Mouse (Mus musculus) hindbrain, embryonic 15.5 days (tissue): ENCODE measurements around the gene Acsl4. TPM values are rescaled to one million over a fixed set of nuclear protein-coding genes. Genes with fewer than 3 reads are reported as not detected.
A peak's percentile ranks its signal among the peaks of the same experiment; 100 is the strongest.

Experiments
- ATAC-seq: fragments of 200-750 bp; cut with Nextera tagmentation; 2 replicates; pipeline ENCODE4 v1.8.0; 2017; ENCODE audit warnings: low read depth, moderate number of reproducible peaks, moderate TSS enrichment; ENCODE audit not compliant: low FRiP score
- H3K27ac ChIP-seq: fragments of 300-500 bp; sonication (generic); replicated peaks from 2 replicates; pipeline ENCODE4 v1.5.1; 2015; ENCODE audit warnings: mild to moderate bottlenecking, inconsistent platforms
- H3K27me3 ChIP-seq: fragments of 300-500 bp; sonication (generic); 2 replicates; pipeline ENCODE4 v1.6.1; 2015; ENCODE audit warnings: control low read depth, inconsistent platforms
- H3K36me3 ChIP-seq: fragments of 300-500 bp; sonication (generic); 2 replicates; pipeline ENCODE4 v1.6.1; 2015; ENCODE audit warnings: control low read depth, inconsistent platforms
- H3K4me1 ChIP-seq: fragments of 300-500 bp; sonication (generic); replicated peaks from 2 replicates; pipeline ENCODE4 v1.6.1; 2015; ENCODE audit warnings: control low read depth, inconsistent platforms
- H3K4me2 ChIP-seq: fragments of 300-500 bp; sonication (generic); 2 replicates; pipeline ENCODE4 v1.6.1; 2015; ENCODE audit warnings: moderate library complexity, mild to moderate bottlenecking, inconsistent platforms
- H3K4me3 ChIP-seq: fragments of 300-500 bp; sonication (generic); 2 replicates; pipeline ENCODE4 v1.5.1; 2015; ENCODE audit warnings: mild to moderate bottlenecking, inconsistent platforms
- H3K9ac ChIP-seq: fragments of 300-500 bp; sonication (generic); 2 replicates; pipeline ENCODE4 v1.6.1; 2015; ENCODE audit warnings: inconsistent platforms
- H3K9me3 ChIP-seq: fragments of 300-500 bp; sonication (generic); 2 replicates; pipeline ENCODE4 v1.6.1; 2016; ENCODE audit warnings: control low read depth, inconsistent platforms
- WGBS: fragments of 180-500 bp; shearing (Covaris S2); methylation state at CpG from one replicate; pipeline ENCODE4 v1.1.7; 2015; 5-methylcytosine and 5-hydroxymethylcytosine counted together
- polyA plus RNA-seq: library from polyadenylated mRNA; unstranded; fragments of >200 nt; fragmentation: Nextera tagmentation; extraction: Ambion mirVana; gene quantifications from 2 replicates; pipeline ENCODE4 v1.2.1, GENCODE M21; 2015

Acsl4 gene
- polyA plus RNA-seq, 1 experiment from 2014 or later = 22.1 TPM

DNA sequence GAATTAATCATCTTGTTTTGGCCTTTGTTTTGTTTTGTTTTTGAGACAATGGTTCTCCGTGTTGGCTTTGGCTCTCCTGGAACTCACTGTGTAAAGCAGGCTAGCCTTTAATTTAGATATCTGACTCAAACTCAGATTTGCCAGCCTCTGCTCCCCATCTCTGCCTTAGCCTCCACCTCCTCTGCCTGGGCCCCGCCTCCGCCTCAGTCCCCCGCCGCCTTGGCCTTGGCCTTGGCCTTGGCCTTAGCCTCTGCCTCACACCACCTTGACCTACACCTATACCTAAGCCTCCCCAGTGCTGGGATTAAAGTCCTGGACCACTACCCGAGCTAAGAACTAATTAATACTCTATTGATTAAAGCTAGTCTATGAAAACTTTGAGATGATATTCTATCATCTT lies 2.2 kb downstream of the Acsl4 start:
- H3K9ac ChIP-seq = no peak overlapping the region
- H3K4me1 ChIP-seq = peaks cover 8% of the 10 kb centered on the region
- H3K9me3 ChIP-seq = no peaks in the 10 kb centered on the region
- H3K4me3 ChIP-seq = no peak overlapping the region
- peaks cover 3% of the 10 kb centered on the region; the same call in 1 of the 2 replicates for H3K27me3 ChIP-seq
- ATAC-seq = no peak
- H3K27ac ChIP-seq = no peak overlapping the region
- H3K36me3 ChIP-seq = no peaks in the 10 kb centered on the region
- peak overlapping the region; percentile 38 for H3K4me2 ChIP-seq
- 79% methylated on average over 6 of the region's 6 CpGs for WGBS

GRCm38 (mm10) chrX:142387634-142388033 lies 2.7 kb downstream of the Acsl4 start:
- 85% methylated on average over 1 of the region's 1 CpGs for WGBS

GRCm38 (mm10) chrX:142384918-142385317 lies 5.4 kb downstream of the Acsl4 start:
- ATAC-seq = no peak
- WGBS = 83% methylated on average over 3 of the region's 3 CpGs
- H3K27me3 ChIP-seq = no peaks in the 10 kb centered on the region

More at GRCm38 (mm10) chrX:142387634-142388033, 2.7 kb downstream of the Acsl4 start:
- Histone ChIP-seq H3K27ac (no peak overlapping the region), H3K4me3 (no peak overlapping the region), H3K27me3 (peaks cover 3% of the 10 kb centered on the region; the same call in 1 of the 2 replicates), H3K36me3 (no peaks in the 10 kb centered on the region), H3K9me3 (no peaks in the 10 kb centered on the region), H3K9ac (no peak overlapping the region), H3K4me2 (no peak overlapping the region), H3K4me1 (peaks cover 8% of the 10 kb centered on the region)
- no peak for ATAC-seq

GRCm38 (mm10) chrX:142379894-142380293 lies 10.4 kb downstream of the Acsl4 start:
- Histone ChIP-seq H3K4me2 (no peak overlapping the region), H3K27ac (no peak overlapping the region), H3K36me3 (no peaks in the 10 kb centered on the region), H3K4me1 (no peaks in the 10 kb centered on the region), H3K4me3 (no peak overlapping the region), H3K27me3 (no peaks in the 10 kb centered on the region), H3K9me3 (no peaks in the 10 kb centered on the region), H3K9ac (no peak overlapping the region)
- 84% methylated on average over 6 of the region's 6 CpGs for WGBS
- no peak for ATAC-seq

More at GRCm38 (mm10) chrX:142384918-142385317, 5.4 kb downstream of the Acsl4 start:
- Histone ChIP-seq H3K4me3 (no peak overlapping the region), H3K9me3 (no peaks in the 10 kb centered on the region), H3K4me2 (no peak overlapping the region), H3K36me3 (no peaks in the 10 kb centered on the region), H3K27ac (no peak overlapping the region), H3K4me1 (peaks cover 8% of the 10 kb centered on the region), H3K9ac (no peak overlapping the region)

DNA sequence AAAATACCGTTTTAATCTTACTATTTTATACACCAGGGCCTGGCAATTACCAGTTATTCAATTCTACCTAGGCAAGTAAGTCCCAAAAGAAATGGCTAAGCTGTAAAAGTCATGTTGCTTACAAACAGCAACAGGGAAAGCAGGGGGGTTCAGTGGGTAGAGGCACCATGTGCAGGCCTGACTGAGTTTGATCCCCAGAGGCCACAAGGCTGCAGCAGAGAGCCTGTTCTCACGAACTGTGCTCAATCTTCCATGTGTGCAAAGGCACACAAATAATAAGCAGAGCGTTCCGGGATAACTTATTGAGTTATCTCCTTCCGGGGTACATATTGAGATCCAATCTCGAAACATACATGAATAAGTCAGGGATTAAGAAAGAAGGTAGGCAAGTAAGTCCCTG lies 12.3 kb downstream of the Acsl4 start:
- H3K4me2 ChIP-seq = no peak overlapping the region
- H3K27ac ChIP-seq = no peak overlapping the region
- no peaks in the 10 kb centered on the region for H3K27me3 ChIP-seq
- H3K4me3 ChIP-seq = no peak overlapping the region
- WGBS = 83% methylated on average over 6 of the region's 6 CpGs
- H3K9me3 ChIP-seq = no peaks in the 10 kb centered on the region
- H3K4me1 ChIP-seq = no peaks in the 10 kb centered on the region
- no peak overlapping the region for H3K9ac ChIP-seq
- ATAC-seq = no peak
- H3K36me3 ChIP-seq = no peaks in the 10 kb centered on the region

DNA sequence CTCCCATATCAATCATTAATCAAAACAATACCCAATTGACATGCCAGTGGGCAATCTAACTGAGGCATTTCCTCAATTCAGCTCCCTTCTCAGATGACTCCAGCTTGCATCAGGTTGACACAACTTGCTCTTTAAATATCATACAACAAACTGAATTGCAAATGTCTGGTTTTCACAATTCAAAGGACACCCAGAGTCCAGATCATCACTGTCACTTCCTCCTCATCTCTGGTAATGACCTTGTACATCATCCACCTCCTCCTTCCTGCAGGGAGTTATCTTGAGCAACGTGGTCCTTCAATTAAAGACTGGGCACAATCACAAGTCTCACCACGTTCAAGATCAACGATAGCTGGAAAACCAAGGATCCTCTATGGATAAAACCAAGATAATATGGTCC lies 13.0 kb downstream of the Acsl4 start:
- no peaks in the 10 kb centered on the region for H3K4me1 ChIP-seq
- H3K4me3 ChIP-seq = no peak overlapping the region
- no peak for ATAC-seq
- no peaks in the 10 kb centered on the region for H3K9me3 ChIP-seq
- H3K4me2 ChIP-seq = no peak overlapping the region
- H3K36me3 ChIP-seq = no peaks in the 10 kb centered on the region
- H3K27me3 ChIP-seq = no peaks in the 10 kb centered on the region
- H3K27ac ChIP-seq = no peak overlapping the region
- no peak overlapping the region for H3K9ac ChIP-seq
- 77% methylated on average over 3 of the region's 3 CpGs for WGBS

GRCm38 (mm10) chrX:142376747-142377146 lies 13.6 kb downstream of the Acsl4 start:
- H3K27ac ChIP-seq = no peak overlapping the region
- no peak for ATAC-seq
- H3K27me3 ChIP-seq = no peaks in the 10 kb centered on the region
- H3K9ac ChIP-seq = no peak overlapping the region
- H3K9me3 ChIP-seq = no peaks in the 10 kb centered on the region
- no peaks in the 10 kb centered on the region for H3K4me1 ChIP-seq
- no peak overlapping the region for H3K4me3 ChIP-seq
- H3K4me2 ChIP-seq = no peak overlapping the region
- H3K36me3 ChIP-seq = no peaks in the 10 kb centered on the region
- WGBS = 83% methylated on average over 3 of the region's 3 CpGs

DNA sequence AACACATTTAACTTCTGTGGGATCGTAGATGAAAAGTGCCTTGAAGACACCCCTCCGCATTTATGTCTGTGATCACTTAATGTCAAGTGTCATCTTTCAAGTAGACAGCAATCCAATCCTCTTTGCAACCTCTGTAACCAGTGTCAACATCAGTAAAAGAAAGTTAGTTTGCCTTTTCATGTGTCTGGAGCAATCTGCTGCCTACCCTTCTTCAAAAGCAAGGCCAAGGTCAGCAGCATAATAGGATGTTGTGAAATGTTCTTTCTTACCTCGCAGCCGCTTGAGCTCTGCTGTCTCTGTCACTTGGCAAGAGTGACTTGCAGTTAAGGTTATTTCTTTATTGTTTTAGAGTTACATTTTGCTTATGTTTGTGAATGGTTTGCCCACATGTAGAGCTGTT lies 14.8 kb downstream of the Acsl4 start:
- no peak overlapping the region for H3K27ac ChIP-seq
- no peak overlapping the region for H3K9ac ChIP-seq
- ATAC-seq = no peak
- H3K36me3 ChIP-seq = no peaks in the 10 kb centered on the region
- H3K4me3 ChIP-seq = no peak overlapping the region
- WGBS = 92% methylated on average over 4 of the region's 4 CpGs
- no peak overlapping the region for H3K4me2 ChIP-seq
- no peaks in the 10 kb centered on the region for H3K4me1 ChIP-seq
- H3K9me3 ChIP-seq = no peaks in the 10 kb centered on the region
- no peaks in the 10 kb centered on the region for H3K27me3 ChIP-seq

- H3K4me1 ChIP-seq = no peaks in the 10 kb centered on the region
- no peaks in the 10 kb centered on the region for H3K36me3 ChIP-seq
- 19% methylated on average over 3 of the region's 3 CpGs for WGBS
- no peak overlapping the region for H3K27ac ChIP-seq
- H3K9me3 ChIP-seq = no peaks in the 10 kb centered on the region
- no peaks in the 10 kb centered on the region for H3K27me3 ChIP-seq
- H3K4me2 ChIP-seq = no peak overlapping the region
- no peak for ATAC-seq
- H3K9ac ChIP-seq = no peak overlapping the region
- H3K4me3 ChIP-seq = no peak overlapping the region
Observed at GRCm38 (mm10) chrX:142372393-142372792, 17.9 kb downstream of the Acsl4 start.

DNA sequence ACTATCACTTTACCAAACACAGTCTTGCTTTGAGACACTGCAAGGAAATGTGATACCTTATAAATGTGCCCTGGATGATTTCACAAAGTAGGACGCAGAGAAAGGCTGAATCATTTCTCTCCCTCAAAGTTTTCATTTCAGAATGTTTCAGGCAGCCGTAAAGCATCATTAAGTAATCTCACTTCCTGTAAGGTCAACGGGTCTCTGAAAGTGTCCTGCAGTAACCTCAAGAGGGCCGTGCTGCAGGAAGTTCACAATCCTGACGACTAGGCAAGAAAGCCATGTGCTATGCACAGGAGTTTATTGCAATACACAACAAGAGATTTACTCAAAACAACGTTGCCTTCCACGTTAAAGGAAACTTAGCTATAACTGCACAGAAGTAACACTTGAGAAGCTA lies 20.4 kb downstream of the Acsl4 start:
- no peak for ATAC-seq
- H3K27me3 ChIP-seq = no peaks in the 10 kb centered on the region
- H3K36me3 ChIP-seq = no peaks in the 10 kb centered on the region
- no peak overlapping the region for H3K27ac ChIP-seq
- H3K9me3 ChIP-seq = no peaks in the 10 kb centered on the region
- H3K4me3 ChIP-seq = no peak overlapping the region
- 74% methylated on average over 7 of the region's 7 CpGs for WGBS
- H3K4me1 ChIP-seq = no peaks in the 10 kb centered on the region
- no peak overlapping the region for H3K4me2 ChIP-seq
- H3K9ac ChIP-seq = no peak overlapping the region

GRCm38 (mm10) chrX:142363882-142364281 lies 26.5 kb downstream of the Acsl4 start:
- Histone ChIP-seq H3K9me3 (no peaks in the 10 kb centered on the region), H3K4me1 (no peaks in the 10 kb centered on the region), H3K36me3 (no peaks in the 10 kb centered on the region), H3K27ac (no peak overlapping the region), H3K4me3 (no peak overlapping the region), H3K9ac (no peak overlapping the region), H3K27me3 (no peaks in the 10 kb centered on the region), H3K4me2 (no peak overlapping the region)
- WGBS = 87% methylated on average over 1 of the region's 1 CpGs
- no peak for ATAC-seq

DNA sequence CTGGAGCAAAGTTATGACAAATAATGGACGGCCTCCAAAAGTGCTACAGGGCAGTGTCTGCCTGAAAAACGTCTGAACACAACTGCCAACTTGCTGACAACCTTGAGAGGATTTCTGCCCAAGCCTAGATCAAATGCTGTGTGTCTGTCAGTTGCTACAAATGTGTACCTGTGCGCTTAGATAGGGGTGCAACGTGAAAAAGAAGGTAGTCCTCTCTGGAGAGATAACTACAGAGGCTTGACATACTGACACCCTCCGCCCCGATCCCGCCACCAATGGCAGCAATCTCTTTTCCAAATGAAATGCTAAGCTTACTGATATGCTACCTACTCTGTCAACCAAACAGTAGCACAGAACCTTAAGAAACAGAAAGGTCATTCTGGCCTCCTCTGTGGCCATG lies 31.3 kb downstream of the Acsl4 start:
- WGBS = 89% methylated on average over 7 of the region's 7 CpGs

GRCm38 (mm10) chrX:142358427-142358826 lies 31.9 kb downstream of the Acsl4 start:
- 82% methylated on average over 5 of the region's 5 CpGs for WGBS
- Histone ChIP-seq H3K27ac (no peak overlapping the region), H3K4me3 (no peak overlapping the region), H3K27me3 (no peaks in the 10 kb centered on the region), H3K9me3 (no peaks in the 10 kb centered on the region), H3K4me1 (no peaks in the 10 kb centered on the region), H3K4me2 (no peak overlapping the region), H3K9ac (no peak overlapping the region), H3K36me3 (no peaks in the 10 kb centered on the region)
- ATAC-seq = no peak

More for the DNA sequence above, 31.3 kb downstream of the Acsl4 start:
- ATAC-seq = no peak
- Histone ChIP-seq H3K9me3 (no peaks in the 10 kb centered on the region), H3K27me3 (no peaks in the 10 kb centered on the region), H3K27ac (no peak overlapping the region), H3K9ac (no peak overlapping the region), H3K4me3 (no peak overlapping the region), H3K4me1 (no peaks in the 10 kb centered on the region), H3K36me3 (no peaks in the 10 kb centered on the region), H3K4me2 (no peak overlapping the region)
